Mouse (Mus musculus): ENCODE measurements around the gene Satb1. TPM values are rescaled to one million over a fixed set of nuclear protein-coding genes. Genes with fewer than 3 reads are reported as not detected.

Gene Satb1
- polyA plus RNA-seq (2014; fragmentation: Nextera tagmentation; extraction: Ambion mirVana) = 26.6 and 34.2 TPM in 2 replicates

DNA sequence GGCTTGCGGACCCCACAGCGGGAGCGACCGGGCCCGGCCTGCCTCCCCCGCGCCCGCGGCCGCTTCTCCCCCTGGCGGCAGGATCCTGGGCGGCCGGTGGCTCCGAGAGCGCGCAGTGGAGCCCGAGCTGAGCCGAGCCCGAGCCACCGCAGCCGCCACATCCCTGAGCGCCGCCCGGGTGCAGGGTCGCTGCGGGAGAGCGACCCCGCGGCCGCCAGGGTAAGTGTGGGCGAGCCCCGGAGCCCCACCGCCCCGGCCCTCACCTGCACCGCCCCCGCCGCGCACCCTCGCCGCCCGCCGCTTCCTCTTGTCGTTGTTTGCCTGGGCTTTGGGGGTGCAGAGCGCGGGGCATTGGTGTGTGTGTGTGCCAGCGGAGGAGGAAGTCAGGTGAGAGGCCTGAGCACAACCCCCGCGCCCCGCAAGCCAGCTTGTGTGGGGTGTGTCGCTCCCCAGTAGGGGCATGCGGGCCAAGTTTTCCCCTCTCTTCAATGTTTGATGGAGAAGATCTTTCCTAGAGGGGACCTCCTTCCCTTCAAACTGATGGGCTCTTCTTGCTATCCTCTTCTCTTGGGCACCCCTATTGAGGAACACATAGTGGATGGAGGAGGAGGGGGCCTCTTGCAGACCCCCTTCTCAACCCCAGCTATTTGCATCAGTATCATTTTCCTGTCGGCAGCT lies at the start of gene Satb1:
Gene Satb1 (minus strand): TSS at position 391 of the 678 bp plus-strand sequence.
- DNase-seq (peak; percentile 88), ATAC-seq (ENCODE audit: low FRiP score, low TSS enrichment) (peak; percentile 93)
- peak within 1 kb of the TSS; percentile 72 for H3K9ac ChIP-seq (replicated peaks; ENCODE audit: low read length)
- 0 out of 2 replicates have a peak within 1 kb of the TSS, but pooled peaks have one; percentile 13 for H3K27ac ChIP-seq (replicated peaks; ENCODE audit: low read depth, low read length)
- H3K36me3 ChIP-seq (ENCODE audit: control insufficient read depth, insufficient read depth, low read length) = no peaks in the 10 kb centered on the region
- H3K4me1 ChIP-seq (ENCODE audit: control insufficient read depth, insufficient read depth, low read length) = peaks cover 14% of the 10 kb centered on the region
- peaks cover 43% of the 10 kb centered on the region for H3K27me3 ChIP-seq (ENCODE audit: control insufficient read depth, insufficient read depth, low read length)
- H3K4me2 ChIP-seq (ENCODE audit: low read length) = peak within 1 kb of the TSS; percentile 100
- peak within 1 kb of the TSS; percentile 65 for H3K4me3 ChIP-seq (replicated peaks; ENCODE audit: low read depth, low read length)
- under 1% methylated on average over 42 of the region's 52 CpGs for WGBS
- no peaks in the 10 kb centered on the region for H3K9me3 ChIP-seq (ENCODE audit: control insufficient read depth, low read length)

DNA sequence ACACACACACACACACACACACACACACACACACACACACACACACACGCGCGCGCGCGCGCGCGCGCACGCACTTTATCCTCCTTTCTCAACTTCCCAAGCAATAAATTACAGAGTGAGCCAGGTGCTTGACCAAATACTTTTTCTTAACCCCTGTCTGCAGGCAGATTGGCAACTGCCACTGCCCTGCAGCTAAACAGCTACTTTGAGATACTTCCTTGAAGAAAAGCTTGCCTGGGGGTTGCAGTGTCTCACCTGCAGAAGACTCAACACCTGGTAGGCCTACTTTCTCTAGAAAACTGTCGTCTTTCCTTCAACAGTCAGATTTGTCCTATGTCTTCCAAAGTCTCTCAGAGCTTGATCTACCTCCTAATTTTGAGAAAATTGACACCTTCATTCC lies 49.5 kb upstream of the Satb1 start:
- H3K4me2 ChIP-seq (ENCODE audit: low read length) = no peak overlapping the region
- H3K4me1 ChIP-seq (ENCODE audit: control insufficient read depth, insufficient read depth, low read length) = no peaks in the 10 kb centered on the region
- H3K27ac ChIP-seq (replicated peaks; ENCODE audit: low read depth, low read length) = no peak overlapping the region
- WGBS = 82% methylated on average over 12 of the region's 12 CpGs
- no peak overlapping the region for H3K4me3 ChIP-seq (replicated peaks; ENCODE audit: low read depth, low read length)
- no peaks in the 10 kb centered on the region for H3K27me3 ChIP-seq (ENCODE audit: control insufficient read depth, insufficient read depth, low read length)
- H3K36me3 ChIP-seq (ENCODE audit: control insufficient read depth, insufficient read depth, low read length) = no peaks in the 10 kb centered on the region
- DNase-seq (no peak), ATAC-seq (ENCODE audit: low FRiP score, low TSS enrichment) (no peak)
- H3K9me3 ChIP-seq (ENCODE audit: control insufficient read depth, low read length) = no peaks in the 10 kb centered on the region
- H3K9ac ChIP-seq (replicated peaks; ENCODE audit: low read length) = no peak overlapping the region

DNA sequence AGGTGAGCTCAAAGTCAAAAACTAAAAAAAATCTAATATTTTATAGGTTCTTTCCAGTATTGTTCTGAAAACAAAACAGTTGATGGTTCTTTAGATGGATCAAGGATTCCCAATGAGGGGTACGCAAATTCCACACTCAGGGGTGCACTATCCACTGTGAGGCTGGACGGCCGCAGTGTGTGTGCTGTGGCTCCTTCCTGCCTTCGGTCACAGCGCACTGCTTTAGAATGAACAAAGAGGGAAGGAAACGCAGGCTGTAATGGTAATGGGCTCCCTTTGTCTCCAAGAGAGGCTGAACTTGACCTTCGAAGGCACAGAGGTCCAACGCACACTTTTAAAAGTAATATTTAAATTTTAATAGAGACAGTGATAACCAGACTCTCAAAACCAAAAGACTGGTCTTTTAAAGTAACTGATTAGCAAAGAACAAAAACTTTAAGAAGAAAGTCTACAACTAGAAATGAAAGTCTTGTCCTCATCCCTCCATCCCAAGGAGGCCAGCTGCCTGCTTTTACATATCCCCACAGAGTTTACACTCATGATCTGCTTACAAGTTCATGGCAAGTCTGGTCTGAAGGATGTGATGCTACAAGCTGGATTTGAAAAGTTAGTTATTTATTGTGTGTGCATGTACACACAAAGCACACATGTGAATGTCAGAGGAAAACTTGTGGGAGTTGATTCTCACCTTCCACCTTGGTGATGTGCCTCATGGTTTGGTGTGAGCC lies 48.0 kb upstream of the Satb1 start:
- DNase-seq (no peak), ATAC-seq (ENCODE audit: low FRiP score, low TSS enrichment) (no peak)
- Histone ChIP-seq H3K36me3 (ENCODE audit: control insufficient read depth, insufficient read depth, low read length) (no peaks in the 10 kb centered on the region), H3K9me3 (ENCODE audit: control insufficient read depth, low read length) (no peaks in the 10 kb centered on the region), H3K4me3 (replicated peaks; ENCODE audit: low read depth, low read length) (no peak overlapping the region), H3K4me1 (ENCODE audit: control insufficient read depth, insufficient read depth, low read length) (no peaks in the 10 kb centered on the region), H3K27ac (replicated peaks; ENCODE audit: low read depth, low read length) (no peak overlapping the region), H3K9ac (replicated peaks; ENCODE audit: low read length) (no peak overlapping the region), H3K4me2 (ENCODE audit: low read length) (no peak overlapping the region), H3K27me3 (ENCODE audit: control insufficient read depth, insufficient read depth, low read length) (no peaks in the 10 kb centered on the region)
- WGBS = 30% methylated on average over 8 of the region's 8 CpGs

DNA sequence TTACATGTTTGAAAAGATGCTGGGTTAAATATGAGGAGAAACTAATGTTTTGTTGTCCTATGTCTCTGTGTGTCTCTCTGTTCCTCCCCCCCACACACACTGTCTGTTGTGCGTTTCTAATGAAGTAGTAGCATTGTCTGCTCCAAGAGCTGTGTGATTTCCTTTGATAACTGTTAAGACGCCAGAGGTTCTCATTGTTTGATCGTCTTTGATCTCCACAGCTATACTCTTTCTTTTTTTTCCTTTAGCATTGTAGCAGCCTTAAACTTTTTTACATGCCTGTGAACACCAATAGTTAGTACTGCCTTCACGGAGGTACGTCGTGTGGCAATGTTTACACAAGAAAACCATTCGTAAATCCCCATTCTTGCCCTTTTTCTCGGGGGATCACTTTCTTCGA lies 47.1 kb upstream of the Satb1 start:
- ATAC-seq (ENCODE audit: low FRiP score, low TSS enrichment) (no peak), DNase-seq (peak; percentile 8)
- Histone ChIP-seq H3K9me3 (ENCODE audit: control insufficient read depth, low read length) (no peaks in the 10 kb centered on the region), H3K36me3 (ENCODE audit: control insufficient read depth, insufficient read depth, low read length) (no peaks in the 10 kb centered on the region), H3K4me3 (replicated peaks; ENCODE audit: low read depth, low read length) (no peak overlapping the region), H3K4me2 (ENCODE audit: low read length) (no peak overlapping the region), H3K4me1 (ENCODE audit: control insufficient read depth, insufficient read depth, low read length) (no peaks in the 10 kb centered on the region), H3K27me3 (ENCODE audit: control insufficient read depth, insufficient read depth, low read length) (no peaks in the 10 kb centered on the region), H3K9ac (replicated peaks; ENCODE audit: low read length) (no peak overlapping the region), H3K27ac (replicated peaks; ENCODE audit: low read depth, low read length) (no peak overlapping the region)
- 9% methylated on average over 9 of the region's 9 CpGs for WGBS

DNA sequence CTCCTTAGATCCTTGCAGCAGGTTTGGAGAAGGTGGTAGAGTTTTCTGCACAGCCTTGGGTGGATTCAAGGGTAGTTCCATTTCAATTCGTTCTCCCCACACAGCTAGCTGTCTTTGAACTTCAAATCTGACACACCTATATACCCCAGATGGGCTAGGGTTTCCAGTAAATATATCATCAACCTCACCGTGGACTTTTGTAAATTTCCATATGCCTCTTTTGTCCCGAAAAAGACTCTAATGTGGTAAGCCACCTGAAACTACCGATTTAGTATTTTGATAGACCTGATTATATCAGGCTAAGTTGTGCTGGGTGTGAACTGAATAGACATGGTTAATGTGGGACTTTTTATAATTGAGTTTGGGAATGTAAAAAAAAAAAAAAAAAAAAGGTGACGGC lies 46.6 kb upstream of the Satb1 start:
- Histone ChIP-seq H3K9me3 (ENCODE audit: control insufficient read depth, low read length) (no peaks in the 10 kb centered on the region), H3K9ac (replicated peaks; ENCODE audit: low read length) (no peak overlapping the region), H3K4me2 (ENCODE audit: low read length) (no peak overlapping the region), H3K27me3 (ENCODE audit: control insufficient read depth, insufficient read depth, low read length) (no peaks in the 10 kb centered on the region), H3K27ac (replicated peaks; ENCODE audit: low read depth, low read length) (no peak overlapping the region), H3K4me1 (ENCODE audit: control insufficient read depth, insufficient read depth, low read length) (no peaks in the 10 kb centered on the region), H3K4me3 (replicated peaks; ENCODE audit: low read depth, low read length) (no peak overlapping the region), H3K36me3 (ENCODE audit: control insufficient read depth, insufficient read depth, low read length) (no peaks in the 10 kb centered on the region)
- DNase-seq = no peak
- 82% methylated on average over 5 of the region's 5 CpGs for WGBS
- no peak for ATAC-seq (ENCODE audit: low FRiP score, low TSS enrichment)

DNA sequence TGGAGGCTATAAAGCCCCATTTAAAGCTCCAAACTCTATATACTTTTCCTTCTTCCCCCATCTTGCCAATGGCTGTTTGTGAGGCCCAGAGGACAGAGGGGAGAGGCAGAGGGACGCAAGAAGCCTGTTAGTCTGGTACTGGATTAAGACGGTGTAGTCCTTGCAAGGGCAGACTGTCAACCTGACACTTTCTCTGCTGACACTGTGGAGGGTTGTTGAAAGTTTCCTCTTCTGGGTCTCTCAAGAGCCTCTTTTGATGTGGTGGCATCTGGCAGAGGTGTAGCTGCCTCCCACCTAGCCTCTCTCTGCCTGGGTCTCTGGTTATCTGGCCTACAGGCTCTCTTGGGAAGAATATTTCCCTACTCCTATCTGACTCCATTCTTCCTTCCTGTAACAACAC lies 46.1 kb upstream of the Satb1 start:
- Histone ChIP-seq H3K36me3 (ENCODE audit: control insufficient read depth, insufficient read depth, low read length) (no peaks in the 10 kb centered on the region), H3K27ac (replicated peaks; ENCODE audit: low read depth, low read length) (no peak overlapping the region), H3K9me3 (ENCODE audit: control insufficient read depth, low read length) (no peaks in the 10 kb centered on the region), H3K4me1 (ENCODE audit: control insufficient read depth, insufficient read depth, low read length) (no peaks in the 10 kb centered on the region), H3K4me2 (ENCODE audit: low read length) (no peak overlapping the region), H3K27me3 (ENCODE audit: control insufficient read depth, insufficient read depth, low read length) (no peaks in the 10 kb centered on the region), H3K9ac (replicated peaks; ENCODE audit: low read length) (no peak overlapping the region), H3K4me3 (replicated peaks; ENCODE audit: low read depth, low read length) (no peak overlapping the region)
- DNase-seq (no peak), ATAC-seq (ENCODE audit: low FRiP score, low TSS enrichment) (no peak)
- 96% methylated on average over 2 of the region's 2 CpGs for WGBS

DNA sequence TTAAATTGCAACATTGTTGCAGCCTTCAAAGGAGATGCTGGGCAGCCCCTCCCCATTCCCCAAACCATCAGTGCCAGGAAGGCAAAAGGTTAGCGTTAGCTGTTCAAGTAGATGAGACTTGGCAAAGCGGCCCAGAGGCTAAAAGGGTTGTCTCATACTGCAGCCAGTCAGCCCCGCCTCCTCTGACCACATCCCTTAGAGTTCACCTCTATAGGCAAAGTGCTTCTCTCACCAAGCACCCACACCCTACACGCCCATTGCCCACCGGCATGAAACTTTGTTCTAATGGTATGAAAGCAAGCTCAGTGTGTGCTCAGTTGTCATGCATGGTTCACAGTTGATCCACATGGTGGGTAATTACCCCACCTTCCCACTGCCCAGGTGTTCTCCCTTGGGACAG lies 43.4 kb upstream of the Satb1 start:
- H3K4me1 ChIP-seq (ENCODE audit: control insufficient read depth, insufficient read depth, low read length) = no peaks in the 10 kb centered on the region
- WGBS = 90% methylated on average over 5 of the region's 5 CpGs
- DNase-seq = no peak

DNA sequence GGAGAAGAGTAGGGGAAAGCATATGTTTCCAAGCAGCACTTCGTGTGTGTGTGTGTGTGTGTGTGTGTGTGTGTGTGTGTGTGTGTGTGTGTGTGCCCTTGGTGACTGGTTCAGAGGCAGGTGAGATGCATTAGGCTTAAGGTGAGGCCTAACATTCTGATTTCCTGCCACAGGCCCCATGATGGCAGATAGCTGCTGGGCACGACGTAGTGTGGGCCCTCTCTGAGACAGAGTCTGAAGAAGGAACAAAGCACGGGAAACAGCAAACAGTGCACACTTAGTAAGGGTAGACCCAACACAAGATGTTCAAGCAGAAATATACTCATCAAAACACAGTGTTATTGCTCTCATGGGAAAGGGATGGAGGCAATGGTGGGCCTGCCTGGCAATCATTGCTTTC lies 24.5 kb upstream of the Satb1 start:
- no peak for DNase-seq
- no peaks in the 10 kb centered on the region for H3K4me1 ChIP-seq (ENCODE audit: control insufficient read depth, insufficient read depth, low read length)
- no peak for ATAC-seq (ENCODE audit: low FRiP score, low TSS enrichment)
- no peak overlapping the region for H3K4me3 ChIP-seq (replicated peaks; ENCODE audit: low read depth, low read length)
- H3K9ac ChIP-seq (replicated peaks; ENCODE audit: low read length) = no peak overlapping the region
- no peaks in the 10 kb centered on the region for H3K36me3 ChIP-seq (ENCODE audit: control insufficient read depth, insufficient read depth, low read length)
- H3K4me2 ChIP-seq (ENCODE audit: low read length) = no peak overlapping the region
- no peaks in the 10 kb centered on the region for H3K27me3 ChIP-seq (ENCODE audit: control insufficient read depth, insufficient read depth, low read length)
- no peaks in the 10 kb centered on the region for H3K9me3 ChIP-seq (ENCODE audit: control insufficient read depth, low read length)
- no peak overlapping the region for H3K27ac ChIP-seq (replicated peaks; ENCODE audit: low read depth, low read length)
- WGBS = 89% methylated on average over 4 of the region's 4 CpGs

More for the DNA sequence above, 43.4 kb upstream of the Satb1 start:
- Histone ChIP-seq H3K36me3 (ENCODE audit: control insufficient read depth, insufficient read depth, low read length) (no peaks in the 10 kb centered on the region), H3K9ac (replicated peaks; ENCODE audit: low read length) (no peak overlapping the region), H3K4me3 (replicated peaks; ENCODE audit: low read depth, low read length) (no peak overlapping the region), H3K27me3 (ENCODE audit: control insufficient read depth, insufficient read depth, low read length) (no peaks in the 10 kb centered on the region), H3K27ac (replicated peaks; ENCODE audit: low read depth, low read length) (no peak overlapping the region), H3K4me2 (ENCODE audit: low read length) (no peak overlapping the region), H3K9me3 (ENCODE audit: control insufficient read depth, low read length) (no peaks in the 10 kb centered on the region)
- no peak for ATAC-seq (ENCODE audit: low FRiP score, low TSS enrichment)

DNA sequence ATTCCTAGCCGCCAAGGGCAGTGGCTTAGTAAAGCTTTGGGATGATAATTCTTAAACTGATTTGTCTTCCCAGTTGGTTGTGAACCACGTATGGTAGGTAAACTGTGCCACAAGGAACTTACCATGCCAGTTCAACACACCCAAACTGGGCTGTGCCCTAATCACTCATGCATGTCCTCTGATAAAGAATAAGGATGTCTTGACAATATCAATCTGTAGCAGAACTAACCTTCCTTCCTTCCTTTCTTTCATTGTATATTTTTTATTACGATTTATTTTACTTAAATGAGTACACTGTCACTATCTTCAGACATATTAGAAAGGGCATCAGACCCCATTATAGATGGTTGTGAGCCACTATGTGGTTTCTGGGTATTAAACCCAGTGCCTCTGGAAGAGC lies 23.2 kb upstream of the Satb1 start:
- ATAC-seq (ENCODE audit: low FRiP score, low TSS enrichment) (no peak), DNase-seq (no peak)
- no peak overlapping the region for H3K4me3 ChIP-seq (replicated peaks; ENCODE audit: low read depth, low read length)
- no peak overlapping the region for H3K4me2 ChIP-seq (ENCODE audit: low read length)
- no peaks in the 10 kb centered on the region for H3K36me3 ChIP-seq (ENCODE audit: control insufficient read depth, insufficient read depth, low read length)
- H3K9ac ChIP-seq (replicated peaks; ENCODE audit: low read length) = no peak overlapping the region
- H3K9me3 ChIP-seq (ENCODE audit: control insufficient read depth, low read length) = no peaks in the 10 kb centered on the region
- no peak overlapping the region for H3K27ac ChIP-seq (replicated peaks; ENCODE audit: low read depth, low read length)
- no peaks in the 10 kb centered on the region for H3K27me3 ChIP-seq (ENCODE audit: control insufficient read depth, insufficient read depth, low read length)
- H3K4me1 ChIP-seq (ENCODE audit: control insufficient read depth, insufficient read depth, low read length) = no peaks in the 10 kb centered on the region
- 84% methylated on average over 3 of the region's 3 CpGs for WGBS
